Mouse (Mus musculus) lung, postnatal 0 days (tissue): ENCODE data around the gene Gnb3.

Source experiments
- CTCF ChIP-seq: IDR thresholded peaks from 2 replicates; pipeline ENCODE4 v1.5.1; 2016; ENCODE audit warnings: antibody characterized with exemption, mild to moderate bottlenecking
- EP300 ChIP-seq: IDR thresholded peaks from 2 replicates; pipeline ENCODE4 v1.6.1; 2016; ENCODE audit warnings: antibody characterized with exemption, mild to moderate bottlenecking, control low read depth

- no peak for TF ChIP-seq EP300
- no peak for TF ChIP-seq CTCF
Observed at GRCm38 (mm10) chr6:124813496-124813895, 26.6 kb downstream of the Gnb3 start.
